Mouse (Mus musculus): ENCODE measurements around the gene Atp5h.

GRCm38 (mm10) chr11:115377254-115377653 lies 42.5 kb downstream of the Atp5h start:
- no peak for TF ChIP-seq POLR2A (IDR thresholded peaks at IDR 0.05; ENCODE audit: extremely low read depth, insufficient read depth, low read length)
- no peak for TF ChIP-seq CTCF (IDR thresholded peaks at IDR 0.05; ENCODE audit: extremely low read depth, insufficient read depth, low read length)
